Mouse (Mus musculus) ES-E14 (cell line): ENCODE data around the gene Aurkaip1.

Source experiments
- CHD2 ChIP-seq: IDR thresholded peaks from 2 replicates; pipeline ENCODE4 v1.6.1; 2014; ENCODE audit warnings: mild to moderate bottlenecking, low read depth, low read length, inconsistent platforms
- HCFC1 ChIP-seq: IDR thresholded peaks from 2 replicates; pipeline ENCODE4 v1.6.1; 2012; ENCODE audit warnings: low read length, inconsistent platforms, borderline replicate concordance; ENCODE audit not compliant: insufficient read depth
- MAFK ChIP-seq: IDR thresholded peaks from 2 replicates; pipeline ENCODE4 v1.6.1; 2014; ENCODE audit warnings: mild to moderate bottlenecking, low read depth, low read length, inconsistent platforms; ENCODE audit not compliant: insufficient read depth
- ZC3H11A ChIP-seq: IDR thresholded peaks from 2 replicates; pipeline ENCODE4 v1.6.1; 2012; ENCODE audit warnings: low read depth, mild to moderate bottlenecking, inconsistent platforms, low read length, borderline replicate concordance
- ZNF384 ChIP-seq: IDR thresholded peaks from 2 replicates; pipeline ENCODE4 v1.6.1; 2012; ENCODE audit warnings: low read depth, low read length, inconsistent platforms

DNA sequence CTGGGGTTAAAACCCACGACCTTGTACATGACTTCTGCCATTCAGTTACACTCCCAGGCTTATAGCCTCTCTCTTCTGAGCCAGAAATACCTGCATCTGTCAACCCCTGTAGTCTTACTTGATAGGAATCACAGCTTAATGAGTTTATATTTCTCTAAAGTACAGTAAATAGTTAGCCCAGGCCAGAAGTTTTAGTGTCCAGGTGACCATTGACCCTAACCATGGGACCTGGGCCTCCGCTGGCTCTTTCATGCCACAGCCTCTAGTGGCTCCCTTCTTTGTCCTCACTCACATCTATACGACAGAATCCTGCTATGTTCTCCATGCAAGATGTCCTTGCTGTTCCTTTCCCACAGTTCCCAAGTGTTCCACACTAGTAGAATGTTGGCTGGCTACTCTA is 23.2 kb upstream of the Aurkaip1 start:
- TF ChIP-seq ZC3H11A (no peak), CHD2 (no peak), MAFK (no peak), HCFC1 (no peak), ZNF384 (no peak)
